Mouse (Mus musculus): ENCODE data around the gene Tmem163. TPM values are rescaled to one million over a fixed set of nuclear protein-coding genes. Genes with fewer than 3 reads are reported as not detected.

Tmem163 gene
- polyA plus RNA-seq, 1 experiment from 2014 or later: 63.5 TPM

- ATAC-seq (replicated peaks): no peak
- H3K4me1 ChIP-seq: no peaks in the 10 kb centered on the region
- H3K9me3 ChIP-seq: no peaks in the 10 kb centered on the region
- no peaks in the 10 kb centered on the region for H3K27me3 ChIP-seq (replicated peaks)
- WGBS: 64% methylated on average over 5 of the region's 5 CpGs
- no peaks in the 10 kb centered on the region for H3K36me3 ChIP-seq (replicated peaks)
- no peak overlapping the region for H3K27ac ChIP-seq
- no peak overlapping the region for H3K4me3 ChIP-seq
- H3K4me2 ChIP-seq: no peak overlapping the region
- no peak overlapping the region for H3K9ac ChIP-seq
Measured at GRCm38 (mm10) chr1:127625577-127626362, 53.6 kb downstream of the Tmem163 start.

GRCm38 (mm10) chr1:127622349-127622748, 57.0 kb downstream of the Tmem163 start:
- ATAC-seq (replicated peaks): no peak
- no peaks in the 10 kb centered on the region for H3K36me3 ChIP-seq (replicated peaks)
- no peaks in the 10 kb centered on the region for H3K27me3 ChIP-seq (replicated peaks)
- H3K9me3 ChIP-seq: no peaks in the 10 kb centered on the region
- H3K9ac ChIP-seq: no peak overlapping the region
- 59% methylated on average over 5 of the region's 5 CpGs for WGBS
- no peak overlapping the region for H3K4me3 ChIP-seq
- no peaks in the 10 kb centered on the region for H3K4me1 ChIP-seq
- H3K27ac ChIP-seq: no peak overlapping the region
- no peak overlapping the region for H3K4me2 ChIP-seq

- H3K9me3 ChIP-seq: no peaks in the 10 kb centered on the region
- no peaks in the 10 kb centered on the region for H3K4me1 ChIP-seq
- H3K9ac ChIP-seq: no peak overlapping the region
- no peak overlapping the region for H3K27ac ChIP-seq
- H3K36me3 ChIP-seq (replicated peaks): no peaks in the 10 kb centered on the region
- H3K27me3 ChIP-seq (replicated peaks): no peaks in the 10 kb centered on the region
- no peak for ATAC-seq (replicated peaks)
- no peak overlapping the region for H3K4me2 ChIP-seq
- H3K4me3 ChIP-seq: no peak overlapping the region
- 84% methylated on average over 6 of the region's 6 CpGs for WGBS
Measured at GRCm38 (mm10) chr1:127619036-127619435, 60.3 kb downstream of the Tmem163 start.

GRCm38 (mm10) chr1:127610378-127610777, 69.0 kb downstream of the Tmem163 start:
- no peak for ATAC-seq (replicated peaks)
- Histone ChIP-seq H3K9ac (no peak overlapping the region), H3K4me1 (no peaks in the 10 kb centered on the region), H3K36me3 (replicated peaks) (no peaks in the 10 kb centered on the region), H3K4me3 (no peak overlapping the region), H3K27ac (no peak overlapping the region), H3K27me3 (replicated peaks) (no peaks in the 10 kb centered on the region), H3K9me3 (no peaks in the 10 kb centered on the region), H3K4me2 (no peak overlapping the region)
- 93% methylated on average over 3 of the region's 3 CpGs for WGBS

- Histone ChIP-seq H3K9ac (no peak overlapping the region), H3K4me2 (no peak overlapping the region), H3K9me3 (no peaks in the 10 kb centered on the region), H3K36me3 (replicated peaks) (no peaks in the 10 kb centered on the region), H3K27me3 (replicated peaks) (no peaks in the 10 kb centered on the region), H3K27ac (no peak overlapping the region), H3K4me1 (peaks cover 5% of the 10 kb centered on the region; the same call in 1 of the 2 replicates), H3K4me3 (no peak overlapping the region)
- WGBS: 90% methylated on average over 2 of the region's 2 CpGs
- no peak for ATAC-seq (replicated peaks)
Measured at GRCm38 (mm10) chr1:127609814-127610213, 69.5 kb downstream of the Tmem163 start.

GRCm38 (mm10) chr1:127608326-127608725, 71.0 kb downstream of the Tmem163 start:
- H3K36me3 ChIP-seq (replicated peaks): no peaks in the 10 kb centered on the region
- no peak for ATAC-seq (replicated peaks)
- no peak overlapping the region for H3K4me3 ChIP-seq
- H3K27ac ChIP-seq: no peak overlapping the region
- H3K9ac ChIP-seq: no peak overlapping the region
- no peaks in the 10 kb centered on the region for H3K9me3 ChIP-seq
- H3K4me1 ChIP-seq: peaks cover 20% of the 10 kb centered on the region
- WGBS: 92% methylated on average over 3 of the region's 3 CpGs
- H3K27me3 ChIP-seq (replicated peaks): no peaks in the 10 kb centered on the region
- no peak overlapping the region for H3K4me2 ChIP-seq

- Histone ChIP-seq H3K4me2 (no peak overlapping the region), H3K9me3 (no peaks in the 10 kb centered on the region), H3K9ac (no peak overlapping the region), H3K27ac (peak overlapping the region; percentile 75), H3K27me3 (replicated peaks) (no peaks in the 10 kb centered on the region), H3K36me3 (replicated peaks) (no peaks in the 10 kb centered on the region), H3K4me3 (no peak overlapping the region), H3K4me1 (peaks cover 25% of the 10 kb centered on the region)
- peak; percentile 92 for ATAC-seq (replicated peaks)
- 40% methylated on average over 9 of the region's 9 CpGs for whole genome bisulfite sequencing
Measured at GRCm38 (mm10) chr1:127603697-127604631, 75.4 kb downstream of the Tmem163 start.

GRCm38 (mm10) chr1:127596143-127596542, 83.2 kb downstream of the Tmem163 start:
- Histone ChIP-seq H3K4me2 (no peak overlapping the region), H3K27ac (no peak overlapping the region), H3K9ac (no peak overlapping the region), H3K9me3 (no peaks in the 10 kb centered on the region), H3K4me1 (peaks cover 4% of the 10 kb centered on the region; the same call in 1 of the 2 replicates), H3K36me3 (replicated peaks) (no peaks in the 10 kb centered on the region), H3K4me3 (no peak overlapping the region), H3K27me3 (replicated peaks) (no peaks in the 10 kb centered on the region)
- WGBS: 63% methylated on average over 4 of the region's 4 CpGs
- no peak for ATAC-seq (replicated peaks)

- 67% methylated on average over 1 of the region's 1 CpGs for WGBS
- no peak for ATAC-seq (replicated peaks)
Measured at GRCm38 (mm10) chr1:127595735-127596134, 83.6 kb downstream of the Tmem163 start.

GRCm38 (mm10) chr1:127589542-127589941, 89.8 kb downstream of the Tmem163 start:
- Histone ChIP-seq H3K4me1 (no peaks in the 10 kb centered on the region), H3K4me2 (no peak overlapping the region), H3K4me3 (no peak overlapping the region), H3K27ac (no peak overlapping the region), H3K9me3 (no peaks in the 10 kb centered on the region), H3K36me3 (replicated peaks) (no peaks in the 10 kb centered on the region), H3K27me3 (replicated peaks) (no peaks in the 10 kb centered on the region), H3K9ac (no peak overlapping the region)
- ATAC-seq (replicated peaks): no peak
- 78% methylated on average over 3 of the region's 3 CpGs for WGBS

More at GRCm38 (mm10) chr1:127595735-127596134, 83.6 kb downstream of the Tmem163 start:
- Histone ChIP-seq H3K27me3 (replicated peaks) (no peaks in the 10 kb centered on the region), H3K4me3 (no peak overlapping the region), H3K27ac (peak overlapping the region; percentile 47; the same call in 1 of the 2 replicates), H3K4me1 (peaks cover 4% of the 10 kb centered on the region; the same call in 1 of the 2 replicates), H3K9ac (no peak overlapping the region), H3K9me3 (no peaks in the 10 kb centered on the region), H3K36me3 (replicated peaks) (no peaks in the 10 kb centered on the region), H3K4me2 (no peak overlapping the region)

GRCm38 (mm10) chr1:127587071-127587470, 92.3 kb downstream of the Tmem163 start:
- no peaks in the 10 kb centered on the region for H3K27me3 ChIP-seq (replicated peaks)
- H3K4me2 ChIP-seq: no peak overlapping the region
- H3K9me3 ChIP-seq: no peaks in the 10 kb centered on the region
- no peaks in the 10 kb centered on the region for H3K36me3 ChIP-seq (replicated peaks)
- no peak overlapping the region for H3K27ac ChIP-seq
- no peak overlapping the region for H3K4me3 ChIP-seq
- no peaks in the 10 kb centered on the region for H3K4me1 ChIP-seq
- ATAC-seq (replicated peaks): no peak
- H3K9ac ChIP-seq: no peak overlapping the region
- WGBS: 90% methylated on average over 5 of the region's 5 CpGs

- Histone ChIP-seq H3K36me3 (replicated peaks) (no peaks in the 10 kb centered on the region), H3K4me3 (no peak overlapping the region), H3K4me2 (no peak overlapping the region), H3K9me3 (no peaks in the 10 kb centered on the region), H3K27ac (no peak overlapping the region), H3K9ac (no peak overlapping the region), H3K27me3 (replicated peaks) (no peaks in the 10 kb centered on the region), H3K4me1 (no peaks in the 10 kb centered on the region)
- 78% methylated on average over 1 of the region's 1 CpGs for WGBS
- ATAC-seq (replicated peaks): no peak
Measured at GRCm38 (mm10) chr1:127586156-127586555, 93.2 kb downstream of the Tmem163 start.

Measured in midbrain, embryonic 15.5 days (tissue).